Comparison of ENCODE assay signal across 9 mouse cellular contexts in the genomic region with DNA sequence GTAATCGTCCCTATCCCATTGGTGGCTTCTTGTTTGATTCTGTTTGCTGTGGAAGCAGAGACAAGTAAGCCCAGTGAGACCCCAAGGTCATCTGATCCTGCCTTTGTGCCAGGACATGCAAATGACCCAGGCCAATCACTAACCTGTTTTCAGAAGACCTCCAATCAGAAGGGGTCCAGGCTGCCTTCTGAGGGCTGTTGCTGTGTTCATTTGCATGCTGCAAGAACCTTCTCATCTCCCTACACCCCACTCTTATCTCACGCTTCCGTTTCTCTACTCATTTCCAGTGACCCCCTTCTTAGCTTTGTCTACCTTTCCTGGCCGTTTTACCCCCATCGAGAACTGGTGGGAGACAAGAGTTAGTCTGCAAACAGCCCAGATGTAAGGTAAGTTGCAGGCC. TPM values are rescaled to one million over a fixed set of nuclear protein-coding genes. Genes with fewer than 3 reads are reported as not detected.
DNase-seq lines count a peak whose midpoint lies in the region; ATAC-seq lines count a peak whose summit lies in the region.
"Had no signal": no experiment of that assay in that cellular context is flagged by ENCODE, and none has a peak within 500 bp of the region (broad histone marks: within the 10 kb centered on the region; RNA-seq: fewer than 3 reads in every experiment).

Fam198b (plus strand) TSS at position 229 of the 400 bp plus-strand sequence.

- H3K36me3 ChIP-seq in megakaryocyte, embryonic 14.5 days (replicated peaks; ENCODE audit: low read length): no peaks in the 10 kb centered on the region
- no peaks in the 10 kb centered on the region for H3K36me3 ChIP-seq in neural tube, embryonic 13.5 days

- H3K9me3 ChIP-seq in megakaryocyte, embryonic 14.5 days: no peaks in the 10 kb centered on the region
- no peaks in the 10 kb centered on the region for H3K9me3 ChIP-seq in neural tube, embryonic 13.5 days

- intact Hi-C loops in heart, postnatal 25 days (cut with DNase I): loop anchor here (1.0 kb wide), 1 partner anchor 174 kb away; no protein-coding TSS in a partner anchor

- no peak within 1 kb of the TSS for H3K27ac ChIP-seq in neural tube, embryonic 13.5 days (replicated peaks)

- H3K4me2 ChIP-seq in neural tube, embryonic 13.5 days: peak within 1 kb of the TSS; percentile 43

- H3K4me3 ChIP-seq in megakaryocyte, embryonic 14.5 days (replicated peaks): peak within 1 kb of the TSS; percentile 88
- peak within 1 kb of the TSS; percentile 21 for H3K4me3 ChIP-seq in neural tube, embryonic 13.5 days
- H3K4me3 ChIP-seq: erythroblast, embryonic 14.5 days had no signal

- H3K9ac ChIP-seq in neural tube, embryonic 13.5 days: no peak within 1 kb of the TSS

- peaks cover 40% of the 10 kb centered on the region for H3K4me1 ChIP-seq in megakaryocyte, embryonic 14.5 days
- peaks cover 22% of the 10 kb centered on the region for H3K4me1 ChIP-seq in neural tube, embryonic 13.5 days (replicated peaks)

- DNase-seq in adrenal gland, postnatal 14 days: no peak
- no peak for DNase-seq in adrenal gland, adult (ENCODE audit: inconsistent age in 2 of 2, low spot score in 1 of 2)
- DNase-seq in heart, postnatal 25 days (ENCODE audit: low spot score): no peak
- no peak for DNase-seq in layer of hippocampus, postnatal 36 days
- no peak for DNase-seq in frontal cortex, postnatal 25 days (ENCODE audit: low spot score in 2 of 2)

- peaks cover 18% of the 10 kb centered on the region for H3K27me3 ChIP-seq in megakaryocyte, embryonic 14.5 days (replicated peaks)
- H3K27me3 ChIP-seq in neural tube, embryonic 13.5 days: no peaks in the 10 kb centered on the region

- ATAC-seq in megakaryocyte, adult 5-6 weeks (ENCODE audit: poor library complexity, severe bottlenecking): no peak
- ATAC-seq in neural tube, embryonic 13.5 days (ENCODE audit: low read depth): peak; percentile 25; the same call in 1 of the 2 replicates

- 49% methylated on average over 5 of the region's 5 CpGs for WGBS in neural tube, embryonic 13.5 days

RNA-seq across cellular contexts. Expression of gene Fam198b, which starts in this region (rescaled TPM):
- total RNA-seq in adrenal gland, postnatal 14 days (2021): 27.3 and 31.0 TPM in 2 replicates
- polyA plus RNA-seq in megakaryocyte, embryonic 14.5 days (2012; ENCODE audit: insufficient read depth, low replicate concordance): 0.08 TPM in 1 of 2 replicates, not detected in the other
- total RNA-seq in megakaryocyte, adult 5-6 weeks (2015): 0.40 and 0.55 TPM in 2 replicates
- 0.73 and 1.0 TPM in 2 replicates for total RNA-seq in megakaryocyte, adult 5-6 weeks (2017)
- 10 to 100 TPM; 23.8 to 27.7 TPM for total RNA-seq in heart, postnatal 25 days (2021)
- polyA plus RNA-seq in neural tube, embryonic 13.5 days (2015; fragmentation: Nextera tagmentation; extraction: Ambion mirVana): 7.2 and 7.8 TPM in 2 replicates
- 1 to 10 TPM; 5.1 to 7.0 TPM for total RNA-seq in layer of hippocampus, postnatal 36 days (2021)
